Mouse (Mus musculus) limb, embryonic 12.5 days (tissue): ENCODE results near the gene Arhgef25. TPM values are rescaled to one million over a fixed set of nuclear protein-coding genes. Genes with fewer than 3 reads are reported as not detected.

ENCODE experiments used
- ATAC-seq: fragments of 200-750 bp; cut with Nextera tagmentation; 2 replicates; pipeline ENCODE4 v1.8.0; 2017; ENCODE audit warnings: low read depth, moderate TSS enrichment; ENCODE audit not compliant: insufficient number of reproducible peaks, insufficient read depth, low FRiP score, low TSS enrichment
- H3K27ac ChIP-seq: fragments of 300-500 bp; sonication (generic); 2 replicates; pipeline ENCODE4 v1.5.1; 2016; ENCODE audit warnings: mild to moderate bottlenecking, moderate library complexity
- H3K27me3 ChIP-seq: fragments of 300-500 bp; sonication (generic); 2 replicates; pipeline ENCODE4 v1.6.1; 2016; ENCODE audit warnings: mild to moderate bottlenecking, moderate library complexity
- H3K36me3 ChIP-seq: fragments of 300-500 bp; sonication (generic); 2 replicates; pipeline ENCODE4 v1.6.1; 2016; ENCODE audit warnings: mild to moderate bottlenecking, moderate library complexity
- H3K4me1 ChIP-seq: fragments of 300-500 bp; sonication (generic); replicated peaks from 2 replicates; pipeline ENCODE4 v1.6.1; 2016
- H3K4me2 ChIP-seq: fragments of 300-500 bp; sonication (generic); 2 replicates; pipeline ENCODE4 v1.6.1; 2016; ENCODE audit warnings: mild to moderate bottlenecking, moderate library complexity
- H3K4me3 ChIP-seq: fragments of 300-500 bp; sonication (generic); replicated peaks from 2 replicates; pipeline ENCODE4 v1.5.1; 2016; ENCODE audit warnings: mild to moderate bottlenecking
- H3K9ac ChIP-seq: fragments of 300-500 bp; sonication (generic); replicated peaks from 2 replicates; pipeline ENCODE4 v1.6.1; 2016; ENCODE audit warnings: mild to moderate bottlenecking, moderate library complexity
- H3K9me3 ChIP-seq: fragments of 300-500 bp; sonication (generic); 2 replicates; pipeline ENCODE4 v1.6.1; 2016; ENCODE audit warnings: mild to moderate bottlenecking, moderate library complexity
- WGBS: fragments of 180-500 bp; shearing (Covaris S2); methylation state at CpG from one replicate; pipeline ENCODE4 v1.1.7; 2016; 5-methylcytosine and 5-hydroxymethylcytosine counted together
- polyA plus RNA-seq: library from polyadenylated mRNA; unstranded; fragments of >200 nt; fragmentation: Nextera tagmentation; extraction: Ambion mirVana; gene quantifications from 2 replicates; pipeline ENCODE4 v1.2.1, GENCODE M21; 2016

Arhgef25 gene
- polyA plus RNA-seq, 1 experiment from 2014 or later = 67.5 TPM

- no peaks in the 10 kb centered on the region for H3K4me1 ChIP-seq
- H3K9me3 ChIP-seq = no peaks in the 10 kb centered on the region
- H3K36me3 ChIP-seq = no peaks in the 10 kb centered on the region
- no peak overlapping the region for H3K4me2 ChIP-seq
- 85% methylated on average over 2 of the region's 2 CpGs for WGBS
- no peak overlapping the region for H3K27ac ChIP-seq
- no peak overlapping the region for H3K9ac ChIP-seq
- no peaks in the 10 kb centered on the region; the same call in 1 of the 2 replicates for H3K27me3 ChIP-seq
- ATAC-seq = no peak
- H3K4me3 ChIP-seq = no peak overlapping the region
These were observed 28.5 kb upstream of the Arhgef25 start for GRCm38 (mm10) chr10:127218339-127218738.

GRCm38 (mm10) chr10:127217177-127217576 lies 27.3 kb upstream of the Arhgef25 start:
- ATAC-seq = no peak
- no peaks in the 10 kb centered on the region; the same call in 1 of the 2 replicates for H3K27me3 ChIP-seq
- H3K4me2 ChIP-seq = no peak overlapping the region
- no peaks in the 10 kb centered on the region for H3K9me3 ChIP-seq
- H3K9ac ChIP-seq = no peak overlapping the region
- no peak overlapping the region for H3K27ac ChIP-seq
- no peaks in the 10 kb centered on the region for H3K36me3 ChIP-seq
- H3K4me3 ChIP-seq = no peak overlapping the region
- H3K4me1 ChIP-seq = no peaks in the 10 kb centered on the region

- H3K4me3 ChIP-seq = no peak overlapping the region
- H3K4me1 ChIP-seq = no peaks in the 10 kb centered on the region
- H3K27me3 ChIP-seq = no peaks in the 10 kb centered on the region; the same call in 1 of the 2 replicates
- no peak overlapping the region for H3K4me2 ChIP-seq
- no peaks in the 10 kb centered on the region for H3K9me3 ChIP-seq
- H3K27ac ChIP-seq = no peak overlapping the region
- H3K9ac ChIP-seq = no peak overlapping the region
- 94% methylated on average over 11 of the region's 11 CpGs for WGBS
- no peak for ATAC-seq
- no peaks in the 10 kb centered on the region for H3K36me3 ChIP-seq
These were observed 26.6 kb upstream of the Arhgef25 start for GRCm38 (mm10) chr10:127216456-127216855.

- Histone ChIP-seq H3K4me3 (no peak overlapping the region), H3K27ac (no peak overlapping the region), H3K27me3 (no peaks in the 10 kb centered on the region; the same call in 1 of the 2 replicates), H3K4me1 (peaks cover 11% of the 10 kb centered on the region), H3K9me3 (no peaks in the 10 kb centered on the region), H3K4me2 (no peak overlapping the region), H3K36me3 (no peaks in the 10 kb centered on the region), H3K9ac (no peak overlapping the region)
- ATAC-seq = no peak
- 47% methylated on average over 1 of the region's 1 CpGs for WGBS
These were observed 24.5 kb upstream of the Arhgef25 start for GRCm38 (mm10) chr10:127214422-127214803.

GRCm38 (mm10) chr10:127213704-127214421 lies 24.0 kb upstream of the Arhgef25 start:
- H3K9me3 ChIP-seq = no peaks in the 10 kb centered on the region
- no peak overlapping the region for H3K4me2 ChIP-seq
- H3K27me3 ChIP-seq = no peaks in the 10 kb centered on the region; the same call in 1 of the 2 replicates
- peaks cover under 1% of the 10 kb centered on the region for H3K36me3 ChIP-seq
- ATAC-seq = no peak
- H3K9ac ChIP-seq = no peak overlapping the region
- no peak overlapping the region for H3K4me3 ChIP-seq
- H3K4me1 ChIP-seq = peaks cover 11% of the 10 kb centered on the region
- no peak overlapping the region for H3K27ac ChIP-seq
- WGBS = 82% methylated on average over 13 of the region's 13 CpGs

- H3K36me3 ChIP-seq = peaks cover 6% of the 10 kb centered on the region
- H3K4me1 ChIP-seq = peaks cover 11% of the 10 kb centered on the region
- H3K9ac ChIP-seq = no peak overlapping the region
- H3K4me3 ChIP-seq = no peak overlapping the region
- ATAC-seq = no peak
- H3K27ac ChIP-seq = no peak overlapping the region
- H3K27me3 ChIP-seq = no peaks in the 10 kb centered on the region; the same call in 1 of the 2 replicates
- H3K4me2 ChIP-seq = no peak overlapping the region
- no peaks in the 10 kb centered on the region for H3K9me3 ChIP-seq
- 81% methylated on average over 8 of the region's 8 CpGs for WGBS
These were observed 23.4 kb upstream of the Arhgef25 start for GRCm38 (mm10) chr10:127213272-127213671.

- Histone ChIP-seq H3K9me3 (no peaks in the 10 kb centered on the region), H3K9ac (peak within 1 kb of the TSS; percentile 81), H3K4me2 (peak within 1 kb of the TSS; percentile 97), H3K36me3 (peaks cover 24% of the 10 kb centered on the region), H3K4me3 (peak within 1 kb of the TSS; percentile 85), H3K27me3 (no peaks in the 10 kb centered on the region; the same call in 1 of the 2 replicates), H3K27ac (no peak within 1 kb of the TSS), H3K4me1 (peaks cover 11% of the 10 kb centered on the region)
- under 1% methylated on average over 47 of the region's 47 CpGs for WGBS
- ATAC-seq = peak; percentile 95
These were observed 21.6 kb upstream of the Arhgef25 start, which contains the start of gene Pip4k2c for GRCm38 (mm10) chr10:127211414-127211854. TSS of gene Pip4k2c (minus strand) at chr10:127211585.

DNA sequence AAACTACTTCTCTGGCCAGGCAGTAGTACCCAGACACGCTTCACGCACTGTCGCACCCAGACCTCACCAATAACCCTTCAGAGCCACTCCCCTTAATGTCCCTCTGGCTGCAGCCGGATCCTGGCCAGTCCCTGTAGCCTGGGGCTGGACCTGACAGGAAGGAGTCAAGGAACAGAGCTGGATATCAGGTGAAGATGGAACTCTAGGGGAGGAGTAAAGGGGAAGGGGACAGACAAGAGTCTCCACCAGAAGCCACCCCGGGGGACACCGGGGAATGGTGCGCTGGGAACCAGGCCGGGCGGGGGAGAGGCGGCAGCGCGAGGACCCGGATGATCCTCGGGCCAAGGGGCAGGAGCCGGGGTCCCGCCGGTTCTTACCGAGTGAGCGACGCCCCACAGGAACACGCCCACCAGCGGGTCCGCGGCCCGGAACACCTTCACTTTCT lies 21.1 kb upstream of the Arhgef25 start:
- ATAC-seq = peak; percentile 64
- WGBS = under 1% methylated on average over 25 of the region's 25 CpGs
- H3K4me1 ChIP-seq = peaks cover 11% of the 10 kb centered on the region
- no peaks in the 10 kb centered on the region; the same call in 1 of the 2 replicates for H3K27me3 ChIP-seq
- H3K9ac ChIP-seq = peak overlapping the region; percentile 81
- H3K9me3 ChIP-seq = no peaks in the 10 kb centered on the region
- peak overlapping the region; percentile 85 for H3K4me3 ChIP-seq
- H3K36me3 ChIP-seq = peaks cover 29% of the 10 kb centered on the region
- H3K27ac ChIP-seq = no peak overlapping the region
- H3K4me2 ChIP-seq = peak overlapping the region; percentile 97

- no peaks in the 10 kb centered on the region for H3K9me3 ChIP-seq
- H3K27me3 ChIP-seq = no peaks in the 10 kb centered on the region; the same call in 1 of the 2 replicates
- peaks cover 11% of the 10 kb centered on the region for H3K4me1 ChIP-seq
- H3K27ac ChIP-seq = no peak overlapping the region
- H3K36me3 ChIP-seq = peaks cover 38% of the 10 kb centered on the region
- no peak for ATAC-seq
- H3K4me2 ChIP-seq = peak overlapping the region; percentile 97
- H3K4me3 ChIP-seq = peak overlapping the region; percentile 85
- 85% methylated on average over 13 of the region's 13 CpGs for WGBS
- no peak overlapping the region; the same call in 1 of the 2 replicates for H3K9ac ChIP-seq
These were observed 20.2 kb upstream of the Arhgef25 start for GRCm38 (mm10) chr10:127209928-127210570.

- no peak for ATAC-seq
- H3K4me3 ChIP-seq = no peak overlapping the region
- no peak overlapping the region for H3K4me2 ChIP-seq
- WGBS = 83% methylated on average over 4 of the region's 4 CpGs
- no peak overlapping the region for H3K27ac ChIP-seq
- peaks cover 50% of the 10 kb centered on the region for H3K36me3 ChIP-seq
- no peaks in the 10 kb centered on the region for H3K9me3 ChIP-seq
- peaks cover 11% of the 10 kb centered on the region for H3K4me1 ChIP-seq
- H3K27me3 ChIP-seq = no peaks in the 10 kb centered on the region; the same call in 1 of the 2 replicates
- H3K9ac ChIP-seq = no peak overlapping the region
These were observed 19.0 kb upstream of the Arhgef25 start for GRCm38 (mm10) chr10:127208921-127209320.

- 90% methylated on average over 10 of the region's 10 CpGs for WGBS
- H3K9ac ChIP-seq = no peak overlapping the region
- H3K27me3 ChIP-seq = no peaks in the 10 kb centered on the region
- no peak for ATAC-seq
- no peak overlapping the region for H3K4me2 ChIP-seq
- H3K9me3 ChIP-seq = no peaks in the 10 kb centered on the region
- peaks cover 5% of the 10 kb centered on the region for H3K4me1 ChIP-seq
- no peak overlapping the region for H3K27ac ChIP-seq
- H3K36me3 ChIP-seq = peaks cover 76% of the 10 kb centered on the region
- H3K4me3 ChIP-seq = no peak overlapping the region
These were observed 15.5 kb upstream of the Arhgef25 start for GRCm38 (mm10) chr10:127205373-127205772.
